Mouse (Mus musculus): Measurements from ENCODE around the gene Ntmt1. TPM values are rescaled to one million over a fixed set of nuclear protein-coding genes. Genes with fewer than 3 reads are reported as not detected.

Ntmt1 gene
- polyA plus RNA-seq, 1 experiment from 2014 or later, result 110 TPM

DNA sequence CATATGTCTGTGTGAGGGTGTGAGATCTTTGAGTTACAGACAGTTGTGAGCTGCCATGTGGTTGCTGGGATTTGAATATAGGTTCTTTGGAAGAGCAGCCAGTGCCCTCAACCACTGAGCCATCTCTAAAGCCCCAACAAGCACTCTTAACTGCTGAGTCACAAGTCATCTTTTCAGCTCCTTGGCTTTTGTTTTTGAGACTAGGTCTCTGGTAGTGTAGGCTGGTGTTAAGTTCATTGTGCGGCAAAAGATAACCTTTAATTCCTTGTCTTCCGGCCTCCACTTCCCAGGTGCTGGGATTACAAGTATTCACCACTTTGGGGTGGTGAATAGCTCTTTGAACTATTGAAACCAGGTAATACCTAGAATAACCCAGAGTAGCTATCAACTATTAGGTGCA, 1.6 kb upstream of the Ntmt1 start:
- no peak for DNase-seq (ENCODE audit: low spot score)
- 95% methylated on average over 2 of the region's 2 CpGs for WGBS
- Histone ChIP-seq H3K27me3 (ENCODE audit: control insufficient read depth, insufficient read depth, low read length) (peaks cover 13% of the 10 kb centered on the region), H3K4me3 (ENCODE audit: low read depth, low read length) (no peak overlapping the region), H3K9me3 (ENCODE audit: control insufficient read depth, low read length) (no peaks in the 10 kb centered on the region), H3K36me3 (ENCODE audit: control insufficient read depth, insufficient read depth, low read length) (no peaks in the 10 kb centered on the region), H3K4me1 (ENCODE audit: control insufficient read depth, insufficient read depth, low read length) (peaks cover 16% of the 10 kb centered on the region), H3K4me2 (ENCODE audit: low read depth) (no peak overlapping the region), H3K9ac (ENCODE audit: low read length) (no peak overlapping the region), H3K27ac (ENCODE audit: low read depth, low read length) (no peak overlapping the region)
- no peak for ATAC-seq (ENCODE audit: insufficient read depth, low FRiP score, low TSS enrichment)

DNA sequence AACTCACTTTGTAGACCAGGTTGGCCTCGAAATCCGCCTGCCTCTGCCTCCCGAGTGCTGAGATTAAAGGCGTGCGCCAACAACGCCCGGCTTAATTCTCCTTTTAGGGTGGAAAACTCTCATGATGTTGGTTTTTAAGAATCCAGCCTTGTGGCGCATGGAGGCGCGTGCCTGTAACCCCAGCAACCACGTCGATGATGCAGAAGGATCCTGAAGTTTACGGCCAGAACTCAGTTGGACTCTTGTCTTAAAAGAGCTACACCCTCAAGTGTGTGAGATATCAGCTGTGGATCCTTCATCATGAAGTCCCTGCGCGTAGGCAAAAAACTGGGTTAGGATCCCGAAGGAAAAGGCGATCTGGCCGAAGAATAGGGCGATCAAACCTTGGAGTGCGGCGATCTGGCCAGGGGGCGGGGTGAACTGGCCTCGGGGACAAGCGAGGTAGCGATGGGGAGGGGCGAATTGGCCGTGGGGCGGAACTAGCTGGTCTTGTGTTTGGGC, 429 bp upstream of the Ntmt1 start:
- WGBS, result 7% methylated on average over 28 of the region's 28 CpGs
- H3K27me3 ChIP-seq (ENCODE audit: control insufficient read depth, insufficient read depth, low read length), result peaks cover under 1% of the 10 kb centered on the region

DNA sequence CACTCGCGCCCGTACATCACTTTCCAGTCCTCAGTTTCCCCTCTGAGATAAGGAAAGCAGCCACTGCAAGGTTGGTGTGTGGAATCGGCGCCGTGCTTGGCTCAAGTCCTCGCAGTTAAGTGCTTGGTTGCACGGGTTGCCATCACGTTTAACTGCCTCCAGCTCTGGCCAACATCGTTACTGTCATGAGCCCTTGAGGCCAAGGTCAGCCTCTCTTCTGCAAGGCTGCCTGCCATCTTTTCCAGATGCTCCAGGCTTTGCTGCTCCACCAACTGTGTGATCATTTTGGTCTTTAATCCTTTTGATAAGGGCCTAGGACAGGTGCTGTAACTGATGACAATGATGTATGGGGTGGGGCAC, 650 bp downstream of the Ntmt1 start:
- Histone ChIP-seq H3K4me3 (ENCODE audit: low read depth, low read length) (peak overlapping the region; percentile 86), H3K4me1 (ENCODE audit: control insufficient read depth, insufficient read depth, low read length) (peaks cover 10% of the 10 kb centered on the region), H3K9ac (ENCODE audit: low read length) (peak overlapping the region; percentile 95), H3K4me2 (ENCODE audit: low read depth) (peak overlapping the region; percentile 97), H3K27me3 (ENCODE audit: control insufficient read depth, insufficient read depth, low read length) (no peaks in the 10 kb centered on the region), H3K9me3 (ENCODE audit: control insufficient read depth, low read length) (no peaks in the 10 kb centered on the region), H3K27ac (ENCODE audit: low read depth, low read length) (no peak overlapping the region), H3K36me3 (ENCODE audit: control insufficient read depth, insufficient read depth, low read length) (peaks cover 3% of the 10 kb centered on the region)
- DNase-seq (ENCODE audit: low spot score) (no peak), ATAC-seq (ENCODE audit: insufficient read depth, low FRiP score, low TSS enrichment) (no peak)
- 8% methylated on average over 10 of the region's 10 CpGs for WGBS

More for the DNA sequence above, 429 bp upstream of the Ntmt1 start:
- H3K4me3 ChIP-seq (ENCODE audit: low read depth, low read length), result peak overlapping the region; percentile 86
- DNase-seq (ENCODE audit: low spot score), result no peak
- peak overlapping the region; percentile 41; the same call in 1 of the 2 replicates for H3K9ac ChIP-seq (ENCODE audit: low read length)
- no peak for ATAC-seq (ENCODE audit: insufficient read depth, low FRiP score, low TSS enrichment)
- peak overlapping the region; percentile 58; the same call in 1 of the 2 replicates for H3K27ac ChIP-seq (ENCODE audit: low read depth, low read length)
- peak overlapping the region; percentile 97 for H3K4me2 ChIP-seq (ENCODE audit: low read depth)
- no peaks in the 10 kb centered on the region for H3K9me3 ChIP-seq (ENCODE audit: control insufficient read depth, low read length)
- peaks cover 10% of the 10 kb centered on the region for H3K4me1 ChIP-seq (ENCODE audit: control insufficient read depth, insufficient read depth, low read length)
- H3K36me3 ChIP-seq (ENCODE audit: control insufficient read depth, insufficient read depth, low read length), result peaks cover 2% of the 10 kb centered on the region; the same call in 1 of the 2 replicates

GRCm38 (mm10) chr2:30809503-30809902, 1.9 kb downstream of the Ntmt1 start:
- Histone ChIP-seq H3K27ac (ENCODE audit: low read depth, low read length) (no peak overlapping the region), H3K27me3 (ENCODE audit: control insufficient read depth, insufficient read depth, low read length) (no peaks in the 10 kb centered on the region), H3K4me2 (ENCODE audit: low read depth) (0 out of 2 replicates have a peak overlapping the region, but pooled peaks have one; percentile 22), H3K36me3 (ENCODE audit: control insufficient read depth, insufficient read depth, low read length) (peaks cover 5% of the 10 kb centered on the region), H3K4me1 (ENCODE audit: control insufficient read depth, insufficient read depth, low read length) (peaks cover 10% of the 10 kb centered on the region), H3K9me3 (ENCODE audit: control insufficient read depth, low read length) (no peaks in the 10 kb centered on the region), H3K9ac (ENCODE audit: low read length) (no peak overlapping the region), H3K4me3 (ENCODE audit: low read depth, low read length) (peak overlapping the region; percentile 3; the same call in 1 of the 2 replicates)
- DNase-seq (ENCODE audit: low spot score), result no peak
- 87% methylated on average over 5 of the region's 5 CpGs for WGBS
- no peak for ATAC-seq (ENCODE audit: insufficient read depth, low FRiP score, low TSS enrichment)

GRCm38 (mm10) chr2:30810573-30810972, 2.9 kb downstream of the Ntmt1 start:
- WGBS, result 77% methylated on average over 7 of the region's 7 CpGs
- no peak for ATAC-seq (ENCODE audit: insufficient read depth, low FRiP score, low TSS enrichment)
- no peaks in the 10 kb centered on the region for H3K27me3 ChIP-seq (ENCODE audit: control insufficient read depth, insufficient read depth, low read length)
- H3K4me3 ChIP-seq (ENCODE audit: low read depth, low read length), result no peak overlapping the region
- H3K27ac ChIP-seq (ENCODE audit: low read depth, low read length), result no peak overlapping the region
- H3K9me3 ChIP-seq (ENCODE audit: control insufficient read depth, low read length), result no peaks in the 10 kb centered on the region
- H3K4me1 ChIP-seq (ENCODE audit: control insufficient read depth, insufficient read depth, low read length), result peaks cover 10% of the 10 kb centered on the region
- no peak overlapping the region for H3K9ac ChIP-seq (ENCODE audit: low read length)
- peaks cover 6% of the 10 kb centered on the region for H3K36me3 ChIP-seq (ENCODE audit: control insufficient read depth, insufficient read depth, low read length)
- DNase-seq (ENCODE audit: low spot score), result no peak
- no peak overlapping the region for H3K4me2 ChIP-seq (ENCODE audit: low read depth)

GRCm38 (mm10) chr2:30816383-30816782, 8.8 kb downstream of the Ntmt1 start:
- Histone ChIP-seq H3K36me3 (ENCODE audit: control insufficient read depth, insufficient read depth, low read length) (peaks cover 24% of the 10 kb centered on the region), H3K4me1 (ENCODE audit: control insufficient read depth, insufficient read depth, low read length) (no peaks in the 10 kb centered on the region), H3K9me3 (ENCODE audit: control insufficient read depth, low read length) (0 out of 2 replicates have a peak, but pooled peaks cover 4% of the 10 kb centered on the region), H3K4me3 (ENCODE audit: low read depth, low read length) (no peak overlapping the region), H3K27ac (ENCODE audit: low read depth, low read length) (no peak overlapping the region), H3K27me3 (ENCODE audit: control insufficient read depth, insufficient read depth, low read length) (no peaks in the 10 kb centered on the region), H3K4me2 (ENCODE audit: low read depth) (no peak overlapping the region), H3K9ac (ENCODE audit: low read length) (no peak overlapping the region)
- ATAC-seq (ENCODE audit: insufficient read depth, low FRiP score, low TSS enrichment) (no peak), DNase-seq (ENCODE audit: low spot score) (no peak)
- WGBS, result 100% methylated on average over 1 of the region's 1 CpGs

- H3K4me3 ChIP-seq (ENCODE audit: low read depth, low read length), result no peak overlapping the region
- no peak overlapping the region for H3K4me2 ChIP-seq (ENCODE audit: low read depth)
- H3K27ac ChIP-seq (ENCODE audit: low read depth, low read length), result no peak overlapping the region
- 0 out of 2 replicates have a peak, but pooled peaks cover 4% of the 10 kb centered on the region for H3K9me3 ChIP-seq (ENCODE audit: control insufficient read depth, low read length)
- 95% methylated on average over 5 of the region's 5 CpGs for WGBS
- DNase-seq (ENCODE audit: low spot score), result no peak
- H3K36me3 ChIP-seq (ENCODE audit: control insufficient read depth, insufficient read depth, low read length), result peaks cover 43% of the 10 kb centered on the region
- ATAC-seq (ENCODE audit: insufficient read depth, low FRiP score, low TSS enrichment), result no peak
- H3K9ac ChIP-seq (ENCODE audit: low read length), result no peak overlapping the region
- H3K27me3 ChIP-seq (ENCODE audit: control insufficient read depth, insufficient read depth, low read length), result no peaks in the 10 kb centered on the region
- no peaks in the 10 kb centered on the region for H3K4me1 ChIP-seq (ENCODE audit: control insufficient read depth, insufficient read depth, low read length)
Observed at GRCm38 (mm10) chr2:30819873-30820272, 12.2 kb downstream of the Ntmt1 start.

GRCm38 (mm10) chr2:30821073-30821472, 13.4 kb downstream of the Ntmt1 start:
- no peak overlapping the region for H3K4me3 ChIP-seq (ENCODE audit: low read depth, low read length)
- no peak overlapping the region for H3K9ac ChIP-seq (ENCODE audit: low read length)
- H3K27me3 ChIP-seq (ENCODE audit: control insufficient read depth, insufficient read depth, low read length), result no peaks in the 10 kb centered on the region
- H3K4me1 ChIP-seq (ENCODE audit: control insufficient read depth, insufficient read depth, low read length), result no peaks in the 10 kb centered on the region
- no peak overlapping the region for H3K4me2 ChIP-seq (ENCODE audit: low read depth)
- no peak for DNase-seq (ENCODE audit: low spot score)
- ATAC-seq (ENCODE audit: insufficient read depth, low FRiP score, low TSS enrichment), result no peak
- peaks cover 42% of the 10 kb centered on the region for H3K36me3 ChIP-seq (ENCODE audit: control insufficient read depth, insufficient read depth, low read length)
- 0 out of 2 replicates have a peak, but pooled peaks cover 4% of the 10 kb centered on the region for H3K9me3 ChIP-seq (ENCODE audit: control insufficient read depth, low read length)
- 96% methylated on average over 3 of the region's 3 CpGs for WGBS
- H3K27ac ChIP-seq (ENCODE audit: low read depth, low read length), result no peak overlapping the region

- H3K27ac ChIP-seq (ENCODE audit: low read depth, low read length), result no peak overlapping the region
Observed at GRCm38 (mm10) chr2:30822460-30822859, 14.8 kb downstream of the Ntmt1 start.

More at GRCm38 (mm10) chr2:30822460-30822859, 14.8 kb downstream of the Ntmt1 start:
- no peak for DNase-seq (ENCODE audit: low spot score)
- WGBS, result 95% methylated on average over 8 of the region's 8 CpGs
- no peak overlapping the region for H3K4me2 ChIP-seq (ENCODE audit: low read depth)
- no peak for ATAC-seq (ENCODE audit: insufficient read depth, low FRiP score, low TSS enrichment)
- no peak overlapping the region for H3K9ac ChIP-seq (ENCODE audit: low read length)
- H3K4me1 ChIP-seq (ENCODE audit: control insufficient read depth, insufficient read depth, low read length), result peaks cover 11% of the 10 kb centered on the region
- no peak overlapping the region for H3K4me3 ChIP-seq (ENCODE audit: low read depth, low read length)
- peaks cover 40% of the 10 kb centered on the region for H3K36me3 ChIP-seq (ENCODE audit: control insufficient read depth, insufficient read depth, low read length)
- no peaks in the 10 kb centered on the region for H3K27me3 ChIP-seq (ENCODE audit: control insufficient read depth, insufficient read depth, low read length)
- 0 out of 2 replicates have a peak, but pooled peaks cover 4% of the 10 kb centered on the region for H3K9me3 ChIP-seq (ENCODE audit: control insufficient read depth, low read length)
